Mouse (Mus musculus) forebrain, postnatal 0 days (tissue): Measurements from ENCODE around the gene Mfap5. TPM values are rescaled to one million over a fixed set of nuclear protein-coding genes. Genes with fewer than 3 reads are reported as not detected.

ENCODE experiments used
- ATAC-seq: fragments of 200-750 bp; cut with Nextera tagmentation; 2 replicates; pipeline ENCODE4 v1.8.0; 2017; ENCODE audit warnings: mild to moderate bottlenecking, moderate library complexity
- DNase-seq: peaks from one replicate; pipeline ENCODE4 v3.0.0-alpha.2; 2015
- H3K27ac ChIP-seq: fragments of 300-500 bp; sonication (generic); 2 replicates; pipeline ENCODE4 v1.5.1; 2014; ENCODE audit warnings: low read depth, mild to moderate bottlenecking, antibody characterized with exemption, low read length, moderate library complexity, mixed read lengths
- H3K27me3 ChIP-seq: fragments of 300-500 bp; sonication (generic); 2 replicates; pipeline ENCODE4 v1.6.1; 2014; ENCODE audit warnings: mild to moderate bottlenecking, low read length, mixed read lengths; ENCODE audit not compliant: insufficient read depth
- H3K36me3 ChIP-seq: fragments of 300-500 bp; sonication (generic); 2 replicates; pipeline ENCODE4 v1.6.1; 2014; ENCODE audit warnings: mild to moderate bottlenecking, moderate library complexity; ENCODE audit not compliant: insufficient read depth
- H3K4me1 ChIP-seq: fragments of 300-500 bp; sonication (generic); 2 replicates; pipeline ENCODE4 v1.6.1; 2014; ENCODE audit warnings: antibody characterized with exemption; ENCODE audit not compliant: insufficient read depth
- H3K4me2 ChIP-seq: fragments of 300-500 bp; sonication (generic); 2 replicates; pipeline ENCODE4 v1.6.1; 2014; ENCODE audit warnings: low read depth, mild to moderate bottlenecking, moderate library complexity
- H3K4me3 ChIP-seq: fragments of 300-500 bp; sonication (generic); 2 replicates; pipeline ENCODE4 v1.5.1; 2014; ENCODE audit warnings: low read depth, low read length, mixed read lengths
- H3K9ac ChIP-seq: fragments of 300-500 bp; sonication (generic); 2 replicates; pipeline ENCODE4 v1.6.1; 2014; ENCODE audit warnings: mild to moderate bottlenecking
- H3K9me3 ChIP-seq: fragments of 300-500 bp; sonication (generic); 2 replicates; pipeline ENCODE4 v1.6.1; 2016; ENCODE audit warnings: low read length
- CTCF ChIP-seq: sonication (generic); IDR thresholded peaks from 2 replicates; pipeline ENCODE4 v1.5.1; 2016; ENCODE audit warnings: antibody characterized with exemption, control low read depth, low read depth
- WGBS: fragments of 180-500 bp; shearing (Covaris S2); extraction: QIAGEN DNeasy Blood & Tissue Kit; methylation state at CpG from one replicate; pipeline ENCODE4 v1.1.7; 2014; 5-methylcytosine and 5-hydroxymethylcytosine counted together
- polyA plus RNA-seq: library from polyadenylated mRNA; unstranded; fragments of >200 nt; fragmentation: Nextera tagmentation; extraction: Ambion mirVana; gene quantifications from 2 replicates; pipeline ENCODE4 v1.2.1, GENCODE M21; 2015
- total RNA-seq: library from RNA; depleted of rRNA; stranded (reverse); fragments of >200 nt; gene quantifications from 2 replicates; pipeline ENCODE4 v1.2.3, GENCODE M21; 2014

The Mfap5 gene
- total and polyA plus RNA-seq, 2 experiments from 2014 or later = 3.6 to 3.8 TPM

DNA sequence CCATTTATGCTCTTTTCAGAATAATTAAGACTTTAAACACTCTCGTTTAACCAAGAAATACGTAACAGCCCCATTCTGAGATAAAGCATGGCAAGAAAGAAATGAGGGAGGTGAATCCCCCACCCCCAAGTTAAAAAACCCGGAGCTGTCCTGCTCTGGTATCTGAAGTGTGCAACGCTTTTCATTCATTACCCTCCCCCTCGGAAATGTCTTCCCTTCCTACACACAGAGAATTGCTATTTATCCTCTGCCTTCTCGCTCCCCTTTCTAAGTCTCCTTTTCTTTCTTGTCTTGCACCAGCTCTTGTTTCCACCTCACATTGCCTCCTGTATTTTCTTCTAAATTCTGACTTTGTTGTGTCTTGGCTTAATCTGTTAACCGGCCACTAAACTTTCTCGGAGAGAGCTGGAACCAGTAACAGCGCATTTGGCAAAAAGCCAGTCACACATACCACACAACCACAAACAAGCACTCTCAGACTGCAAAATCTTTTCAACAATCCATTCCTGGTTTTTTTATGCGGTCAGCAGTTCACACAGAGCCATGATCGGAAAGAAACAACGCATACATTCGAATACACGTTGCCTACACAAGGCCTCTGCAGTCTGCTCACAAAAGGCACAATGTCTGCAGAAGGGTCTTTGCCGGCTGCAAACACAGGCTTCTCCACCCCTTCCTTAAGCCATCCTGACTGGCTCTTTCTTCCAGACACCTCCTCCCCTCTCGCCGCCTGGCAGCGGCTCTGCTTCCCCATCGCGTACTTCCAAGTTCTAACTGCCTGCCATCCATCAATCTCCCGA, 10.4 kb upstream of the Mfap5 start:
- Histone ChIP-seq H3K36me3 (no peaks in the 10 kb centered on the region), H3K27me3 (no peaks in the 10 kb centered on the region), H3K9me3 (no peaks in the 10 kb centered on the region), H3K4me2 (peak overlapping the region; percentile 33), H3K4me3 (no peak overlapping the region), H3K9ac (no peak overlapping the region), H3K4me1 (0 out of 2 replicates have a peak, but pooled peaks cover 8% of the 10 kb centered on the region), H3K27ac (peak overlapping the region; percentile 57)
- TF ChIP-seq CTCF = no peak
- DNase-seq (peak; percentile 73), ATAC-seq (peak; percentile 66)
- 7% methylated on average over 21 of the region's 21 CpGs for WGBS

DNA sequence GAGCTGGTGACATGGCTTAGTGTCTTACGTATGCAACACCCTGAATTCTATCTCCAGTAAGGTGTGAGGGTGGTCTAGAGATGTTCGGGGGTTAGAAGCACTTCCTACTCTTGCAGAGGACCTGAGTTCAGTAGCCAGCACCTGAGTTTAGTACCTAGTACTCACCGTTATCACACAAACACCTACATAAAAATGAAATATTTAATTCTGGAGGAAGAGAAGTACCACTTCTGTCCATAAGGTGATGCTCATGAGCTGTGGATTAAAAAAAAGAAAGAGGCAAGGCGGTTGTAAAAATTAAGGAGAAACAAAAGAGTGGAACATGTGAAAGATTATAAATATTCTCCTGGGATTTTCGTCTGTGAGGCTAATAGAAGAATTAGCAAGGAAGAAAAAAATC, 9.1 kb upstream of the Mfap5 start:
- no peak overlapping the region for H3K4me3 ChIP-seq
- peak; percentile 85 for TF ChIP-seq CTCF
- H3K4me1 ChIP-seq = 0 out of 2 replicates have a peak, but pooled peaks cover 8% of the 10 kb centered on the region
- no peak overlapping the region for H3K9ac ChIP-seq
- 30% methylated on average over 5 of the region's 5 CpGs for WGBS
- no peak overlapping the region for H3K4me2 ChIP-seq
- 0 out of 2 replicates have a peak, but pooled peaks have one; percentile 5 for ATAC-seq
- no peak overlapping the region for H3K27ac ChIP-seq
- no peaks in the 10 kb centered on the region for H3K36me3 ChIP-seq
- no peaks in the 10 kb centered on the region for H3K9me3 ChIP-seq
- no peaks in the 10 kb centered on the region for H3K27me3 ChIP-seq
- DNase-seq = peak; percentile 67

GRCm38 (mm10) chr6:122498661-122499060, 7.0 kb upstream of the Mfap5 start, which contains the start of gene Rimklb:
Gene Rimklb (minus strand): TSS chr6:122498761.
- Histone ChIP-seq H3K4me3 (no peak within 1 kb of the TSS), H3K4me2 (no peak within 1 kb of the TSS), H3K27me3 (no peaks in the 10 kb centered on the region), H3K36me3 (no peaks in the 10 kb centered on the region), H3K9ac (no peak within 1 kb of the TSS), H3K27ac (no peak within 1 kb of the TSS), H3K9me3 (no peaks in the 10 kb centered on the region), H3K4me1 (0 out of 2 replicates have a peak, but pooled peaks cover 8% of the 10 kb centered on the region)
- no peak for TF ChIP-seq CTCF
- DNase-seq (no peak), ATAC-seq (no peak)
- WGBS = 73% methylated on average over 5 of the region's 5 CpGs

DNA sequence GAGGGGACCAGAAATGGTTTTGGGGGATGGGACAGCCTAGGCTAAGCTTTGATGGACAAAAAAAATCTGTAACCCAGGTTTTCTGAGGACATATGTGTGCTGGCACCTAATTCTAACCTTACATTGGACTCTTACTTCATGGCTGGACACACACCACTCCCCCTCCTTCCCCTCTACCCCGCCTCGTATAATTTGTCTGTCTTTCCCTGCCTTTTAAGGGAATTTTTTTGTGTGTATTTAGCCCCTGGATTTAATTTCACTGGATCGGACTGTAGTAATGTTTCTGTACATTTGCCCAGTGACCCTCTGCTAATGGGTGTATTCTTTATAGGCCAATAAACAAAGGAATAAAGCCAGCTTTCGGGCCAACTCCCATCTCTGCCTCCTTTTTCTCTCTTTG, 604 bp upstream of the Mfap5 start:
- no peak overlapping the region for H3K9ac ChIP-seq
- H3K9me3 ChIP-seq = no peaks in the 10 kb centered on the region
- H3K36me3 ChIP-seq = no peaks in the 10 kb centered on the region
- no peak overlapping the region for H3K4me3 ChIP-seq
- DNase-seq (no peak), ATAC-seq (no peak)
- no peak overlapping the region for H3K4me2 ChIP-seq
- WGBS = 69% methylated on average over 4 of the region's 4 CpGs
- H3K27me3 ChIP-seq = no peaks in the 10 kb centered on the region
- H3K4me1 ChIP-seq = no peaks in the 10 kb centered on the region
- no peak for TF ChIP-seq CTCF
- H3K27ac ChIP-seq = no peak overlapping the region

DNA sequence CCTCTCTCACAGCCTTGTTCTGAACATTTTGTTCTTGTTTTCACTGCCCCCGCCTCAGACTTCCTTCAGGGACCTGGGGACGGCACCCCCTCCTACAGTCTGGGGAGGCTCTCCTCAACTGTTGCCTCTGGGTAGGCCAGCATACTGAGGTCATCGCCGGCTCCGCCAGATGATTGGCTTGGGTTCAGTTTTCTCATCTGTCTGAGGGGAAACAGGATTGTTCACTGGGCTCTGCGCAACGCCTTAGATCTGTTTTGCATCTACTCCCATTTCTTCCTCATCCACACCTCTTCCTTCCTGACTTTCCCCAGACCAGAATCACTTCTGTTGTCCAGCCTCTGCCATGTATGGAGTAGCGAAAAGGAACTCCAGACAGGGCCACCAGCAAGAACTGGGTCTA, 2.8 kb downstream of the Mfap5 start:
- ATAC-seq = no peak
- WGBS = 87% methylated on average over 8 of the region's 8 CpGs

GRCm38 (mm10) chr6:122512914-122513878, 7.6 kb downstream of the Mfap5 start:
- H3K36me3 ChIP-seq = no peaks in the 10 kb centered on the region
- no peak overlapping the region for H3K4me2 ChIP-seq
- 67% methylated on average over 12 of the region's 12 CpGs for WGBS
- TF ChIP-seq CTCF = no peak
- no peak overlapping the region for H3K9ac ChIP-seq
- no peak overlapping the region for H3K4me3 ChIP-seq
- H3K27me3 ChIP-seq = no peaks in the 10 kb centered on the region
- no peaks in the 10 kb centered on the region for H3K9me3 ChIP-seq
- DNase-seq = no peak
- no peak for ATAC-seq
- no peaks in the 10 kb centered on the region for H3K4me1 ChIP-seq
- H3K27ac ChIP-seq = no peak overlapping the region

More for the DNA sequence above, 2.8 kb downstream of the Mfap5 start:
- Histone ChIP-seq H3K4me1 (no peaks in the 10 kb centered on the region), H3K27ac (no peak overlapping the region), H3K27me3 (no peaks in the 10 kb centered on the region), H3K9me3 (no peaks in the 10 kb centered on the region), H3K4me3 (no peak overlapping the region), H3K36me3 (no peaks in the 10 kb centered on the region), H3K9ac (no peak overlapping the region), H3K4me2 (no peak overlapping the region)
- TF ChIP-seq CTCF = no peak
- DNase-seq = no peak
